Mouse (Mus musculus): ENCODE measurements around the gene Lrr1.
"Not testable (repeated sequence)": the region's sequence is repeated elsewhere in the genome, so short reads cannot be mapped to it uniquely, and the experiment has no call there.

Gene Lrr1

GRCm38 (mm10) chr12:69168461-69169106 is at the start of gene Lrr1:
Gene Lrr1 (plus strand): TSS chr12:69168814.
- peak; percentile 85 for DNase-seq

- no peak for DNase-seq
Measured at GRCm38 (mm10) chr12:69119908-69120307, 48.7 kb upstream of the Lrr1 start.

GRCm38 (mm10) chr12:69122801-69123200 is 45.8 kb upstream of the Lrr1 start:
- DNase-seq = no peak

- no peak for DNase-seq
Measured at GRCm38 (mm10) chr12:69125066-69125465, 43.5 kb upstream of the Lrr1 start.

- no peak for DNase-seq
Measured at GRCm38 (mm10) chr12:69127170-69127569, 41.4 kb upstream of the Lrr1 start.

GRCm38 (mm10) chr12:69127626-69128025 is 41.0 kb upstream of the Lrr1 start:
- DNase-seq = no peak

GRCm38 (mm10) chr12:69129634-69130310 is 38.8 kb upstream of the Lrr1 start:
- DNase-seq = no peak

GRCm38 (mm10) chr12:69130486-69130885 is 38.1 kb upstream of the Lrr1 start:
- no peak for DNase-seq

- DNase-seq = no peak
Measured at GRCm38 (mm10) chr12:69131267-69131666, 37.3 kb upstream of the Lrr1 start.

GRCm38 (mm10) chr12:69131981-69132380 is 36.6 kb upstream of the Lrr1 start:
- DNase-seq = peak; percentile 11

- no peak for DNase-seq
Measured at GRCm38 (mm10) chr12:69139201-69139600, 29.4 kb upstream of the Lrr1 start.

- no peak for DNase-seq
Measured at GRCm38 (mm10) chr12:69139841-69140240, 28.8 kb upstream of the Lrr1 start.

- no peak for DNase-seq
Measured at GRCm38 (mm10) chr12:69143460-69143859, 25.2 kb upstream of the Lrr1 start.

- no peak for DNase-seq
Measured at GRCm38 (mm10) chr12:69147166-69147735, 21.4 kb upstream of the Lrr1 start.

- no peak for DNase-seq
Measured at GRCm38 (mm10) chr12:69150049-69150448, 18.6 kb upstream of the Lrr1 start.

GRCm38 (mm10) chr12:69155923-69156322 is 12.7 kb upstream of the Lrr1 start:
- DNase-seq = no peak

- no peak for DNase-seq
Measured at GRCm38 (mm10) chr12:69156436-69156835, 12.2 kb upstream of the Lrr1 start.

- no peak for DNase-seq
Measured at GRCm38 (mm10) chr12:69157107-69157506, 11.5 kb upstream of the Lrr1 start.

GRCm38 (mm10) chr12:69158366-69158764 is 10.2 kb upstream of the Lrr1 start:
- no peak for DNase-seq

GRCm38 (mm10) chr12:69158765-69159577 is 9.6 kb upstream of the Lrr1 start, which contains the start of gene Rps29:
Gene Rps29 (minus strand): TSS chr12:69159186.
- peak; percentile 99 for DNase-seq

GRCm38 (mm10) chr12:69159578-69159940 is 9.1 kb upstream of the Lrr1 start:
- no peak for DNase-seq

- not testable (repeated sequence) for DNase-seq
Measured at GRCm38 (mm10) chr12:69160677-69161076, 7.9 kb upstream of the Lrr1 start.

- not testable (repeated sequence) for DNase-seq
Measured at GRCm38 (mm10) chr12:69163586-69163985, 5.0 kb upstream of the Lrr1 start.

Data from layer of hippocampus, adult 9-11 months (tissue).